Comparison of ENCODE assay signal across 14 mouse cellular contexts in genomic region chr8:127914086-127914485, GRCm38 (mm10).
DNase-seq lines count a peak whose midpoint lies in the region; ATAC-seq and TF ChIP-seq lines count a peak whose summit lies in the region.
"Had no signal": no experiment of that assay in that cellular context is flagged by ENCODE, and none has a peak within 500 bp of the region (broad histone marks: within the 10 kb centered on the region; RNA-seq: fewer than 3 reads in every experiment).

No protein-coding gene starts in this region.

- peak overlapping the region; percentile 57 for H3K27ac ChIP-seq in heart, embryonic 10.5 days
- H3K27ac ChIP-seq in stomach, postnatal 0 days (replicated peaks) = no peak overlapping the region
- H3K27ac ChIP-seq: embryonic facial prominence, embryonic 15.5 days; limb, embryonic 10.5 days; liver, embryonic 15.5 days had no signal

- DNase-seq in left cerebral cortex, adult 11 months (ENCODE audit: low spot score) = peak; percentile 39
- no peak for DNase-seq in left cerebral cortex, postnatal 4 days
- no peak for DNase-seq in heart, embryonic 10.5 days (ENCODE audit: low spot score)
- peak; percentile 31 to 58 for DNase-seq in left cerebral cortex, adult 9 months (ENCODE audit: low spot score in 2 of 2)
- no peak for DNase-seq in spleen, postnatal 36 days (ENCODE audit: low spot score in 2 of 2)
- no peak for DNase-seq in urinary bladder, postnatal 14 days (ENCODE audit: low spot score)
- DNase-seq in stomach, postnatal 0 days (ENCODE audit: low spot score) = no peak
- DNase-seq: cerebellum, postnatal 25 days; kidney, postnatal 25 days; thymus, postnatal 25 days had no signal

- ATAC-seq in stomach, postnatal 0 days (ENCODE audit: low FRiP score, low TSS enrichment) = no peak
- ATAC-seq: forebrain, embryonic 16.5 days had no signal

- no peak overlapping the region for H3K9ac ChIP-seq in stomach, postnatal 0 days (ENCODE audit: low read length)
- H3K9ac ChIP-seq: embryonic facial prominence, embryonic 15.5 days; liver, embryonic 15.5 days had no signal

- TF ChIP-seq EP300 in stomach, postnatal 0 days (optimal IDR thresholded peaks at IDR 0.05) = no peak

- peaks cover 30% of the 10 kb centered on the region for H3K4me1 ChIP-seq in heart, embryonic 10.5 days
- H3K4me1 ChIP-seq in stomach, postnatal 0 days (replicated peaks; ENCODE audit: control insufficient read depth, insufficient read depth) = no peaks in the 10 kb centered on the region
- H3K4me1 ChIP-seq: limb, embryonic 10.5 days; liver, embryonic 15.5 days had no signal

- no peak overlapping the region for H3K4me2 ChIP-seq in stomach, postnatal 0 days (replicated peaks; ENCODE audit: low read depth)
- H3K4me2 ChIP-seq: embryonic facial prominence, embryonic 15.5 days; liver, embryonic 15.5 days had no signal

- 36% methylated on average over 3 of the region's 3 CpGs for WGBS in heart, embryonic 10.5 days
- WGBS in stomach, postnatal 0 days = 52% methylated on average over 3 of the region's 3 CpGs

- H3K9me3 ChIP-seq in heart, embryonic 10.5 days = no peaks in the 10 kb centered on the region
- no peaks in the 10 kb centered on the region for H3K9me3 ChIP-seq in stomach, postnatal 0 days (ENCODE audit: control insufficient read depth, low read length)
- H3K9me3 ChIP-seq: embryonic facial prominence, embryonic 15.5 days; limb, embryonic 10.5 days; liver, embryonic 15.5 days had no signal

- no peaks in the 10 kb centered on the region for H3K36me3 ChIP-seq in heart, embryonic 10.5 days
- no peaks in the 10 kb centered on the region for H3K36me3 ChIP-seq in stomach, postnatal 0 days (ENCODE audit: control insufficient read depth, insufficient read depth, low read length)
- H3K36me3 ChIP-seq: embryonic facial prominence, embryonic 15.5 days; limb, embryonic 10.5 days; liver, embryonic 15.5 days had no signal

- no peak for TF ChIP-seq CTCF in stomach, postnatal 0 days (IDR thresholded peaks at IDR 0.05; ENCODE audit: low read depth)

- no peak overlapping the region for H3K4me3 ChIP-seq in heart, embryonic 10.5 days
- H3K4me3 ChIP-seq in stomach, postnatal 0 days (ENCODE audit: low read depth, low read length) = no peak overlapping the region
- H3K4me3 ChIP-seq: embryonic facial prominence, embryonic 15.5 days; limb, embryonic 10.5 days; liver, embryonic 15.5 days had no signal

- intact Hi-C loops in left cerebral cortex, postnatal 4 days (cut with DNase I) = loop anchor here (10.0 kb wide), 1 partner anchor 441 kb away; the partner anchor contains the start of gene Nrp1

- H3K27me3 ChIP-seq in heart, embryonic 10.5 days (ENCODE audit: insufficient read depth, poor library complexity, severe bottlenecking) = no peaks in the 10 kb centered on the region
- H3K27me3 ChIP-seq in stomach, postnatal 0 days (ENCODE audit: control insufficient read depth, insufficient read depth, low read length) = no peaks in the 10 kb centered on the region
- H3K27me3 ChIP-seq: embryonic facial prominence, embryonic 15.5 days; liver, embryonic 15.5 days had no signal

Comparison
In these comparisons a context has a peak if more than half of its experiments do, and no peak if none do; other contexts are left out.
1. DNase-seq: peak in left cerebral cortex, adult 11 months (single experiment) and left cerebral cortex, adult 9 months (2 of 2); none in left cerebral cortex, postnatal 4 days (single experiment), heart, embryonic 10.5 days (single experiment), spleen, postnatal 36 days (0 of 2), urinary bladder, postnatal 14 days (single experiment) and stomach, postnatal 0 days (single experiment).